Mouse (Mus musculus): ENCODE data around the gene Gramd2.

DNA sequence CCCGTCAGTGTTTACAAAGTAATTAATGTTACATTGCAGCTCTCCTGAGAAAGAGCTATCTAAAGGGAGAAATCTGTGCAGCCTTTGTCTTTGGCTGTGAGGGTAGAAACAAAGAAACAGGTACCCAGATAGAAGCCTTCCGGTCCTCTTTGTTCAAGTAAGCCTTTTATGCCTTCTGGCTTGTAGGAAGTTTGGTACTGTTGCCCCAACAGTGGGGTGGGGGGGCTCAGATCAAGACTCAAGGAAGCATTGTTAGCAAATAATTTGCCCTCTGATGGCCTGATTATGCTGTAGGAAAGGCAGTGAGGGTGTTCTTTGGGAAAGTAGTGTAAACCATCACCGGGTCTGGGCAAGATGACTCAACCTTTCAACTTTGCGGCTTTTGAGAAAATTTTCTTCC, 21.8 kb upstream of the Gramd2 start:
- no peak for TF ChIP-seq CTCF (IDR thresholded peaks at IDR 0.05; ENCODE audit: low read depth, low read length)
- TF ChIP-seq TAL1 (conservative IDR thresholded peaks at IDR 0.05; ENCODE audit: low read depth, low read length) = no peak
- no peak for TF ChIP-seq GATA1 (IDR thresholded peaks at IDR 0.05; ENCODE audit: borderline replicate concordance, low read length)
- no peak; the same call in 1 of the 2 replicates for TF ChIP-seq POLR2AphosphoS5 (IDR thresholded peaks at IDR 0.05; ENCODE audit: insufficient replicate concordance, low read depth, low read length)
- no peak for TF ChIP-seq GATA2 (IDR thresholded peaks at IDR 0.05; ENCODE audit: borderline replicate concordance, low read depth, low read length)

Measured in G1E (cell line).